Mouse (Mus musculus): Measurements from ENCODE around the gene Phkg2.

The Phkg2 gene

GRCm38 (mm10) chr7:127572895-127573471, at the start of gene Phkg2:
Gene Phkg2 (plus strand): TSS chr7:127573340.
- in situ Hi-C loops (cut with MboI; ENCODE audit: low sequenced_read_pairs), result no loop called here

- in situ Hi-C loops (cut with MboI; ENCODE audit: low sequenced_read_pairs), result no loop called here
Observed at GRCm38 (mm10) chr7:127541671-127542070, 31.5 kb upstream of the Phkg2 start.

GRCm38 (mm10) chr7:127549116-127549835, 23.9 kb upstream of the Phkg2 start:
- in situ Hi-C loops (cut with MboI; ENCODE audit: low sequenced_read_pairs), result no loop called here

GRCm38 (mm10) chr7:127551558-127551957, 21.6 kb upstream of the Phkg2 start:
- in situ Hi-C loops (cut with MboI; ENCODE audit: low sequenced_read_pairs), result no loop called here

- in situ Hi-C loops (cut with MboI; ENCODE audit: low sequenced_read_pairs), result no loop called here
Observed at GRCm38 (mm10) chr7:127560580-127560979, 12.6 kb upstream of the Phkg2 start.

GRCm38 (mm10) chr7:127561340-127561858, 11.7 kb upstream of the Phkg2 start, which contains the start of gene Tmem265:
Gene Tmem265 (plus strand): TSS chr7:127561390.
- in situ Hi-C loops (cut with MboI; ENCODE audit: low sequenced_read_pairs), result no loop called here

- in situ Hi-C loops (cut with MboI; ENCODE audit: low sequenced_read_pairs), result no loop called here
Observed at GRCm38 (mm10) chr7:127564381-127565150, 8.6 kb upstream of the Phkg2 start.

- in situ Hi-C loops (cut with MboI; ENCODE audit: low sequenced_read_pairs), result no loop called here
Observed at GRCm38 (mm10) chr7:127573503-127574008, 416 bp downstream of the Phkg2 start.

GRCm38 (mm10) chr7:127574115-127574514, 975 bp downstream of the Phkg2 start:
- in situ Hi-C loops (cut with MboI; ENCODE audit: low sequenced_read_pairs), result no loop called here

- in situ Hi-C loops (cut with MboI; ENCODE audit: low sequenced_read_pairs), result no loop called here
Observed at GRCm38 (mm10) chr7:127583260-127583659, 10.1 kb downstream of the Phkg2 start.

GRCm38 (mm10) chr7:127585031-127585430, 11.9 kb downstream of the Phkg2 start:
- in situ Hi-C loops (cut with MboI; ENCODE audit: low sequenced_read_pairs), result no loop called here

- in situ Hi-C loops (cut with MboI; ENCODE audit: low sequenced_read_pairs), result no loop called here
Observed at GRCm38 (mm10) chr7:127586149-127586548, 13.0 kb downstream of the Phkg2 start.

- in situ Hi-C loops (cut with MboI; ENCODE audit: low sequenced_read_pairs), result no loop called here
Observed at GRCm38 (mm10) chr7:127587196-127587595, 14.1 kb downstream of the Phkg2 start.

GRCm38 (mm10) chr7:127588011-127588871, 15.1 kb downstream of the Phkg2 start, which contains the start of the genes Ccdc189 and Rnf40:
Gene Ccdc189 (minus strand): TSS chr7:127588595.
Gene Rnf40 (plus strand): TSS chr7:127588767.
- in situ Hi-C loops (cut with MboI; ENCODE audit: low sequenced_read_pairs), result no loop called here

- in situ Hi-C loops (cut with MboI; ENCODE audit: low sequenced_read_pairs), result no loop called here
Observed at GRCm38 (mm10) chr7:127588901-127589300, 15.8 kb downstream of the Phkg2 start.

- in situ Hi-C loops (cut with MboI; ENCODE audit: low sequenced_read_pairs), result no loop called here
Observed at GRCm38 (mm10) chr7:127589637-127590036, 16.5 kb downstream of the Phkg2 start.

- in situ Hi-C loops (cut with MboI; ENCODE audit: low sequenced_read_pairs), result no loop called here
Observed at GRCm38 (mm10) chr7:127591108-127591507, 18.0 kb downstream of the Phkg2 start.

GRCm38 (mm10) chr7:127592575-127592974, 19.4 kb downstream of the Phkg2 start:
- in situ Hi-C loops (cut with MboI; ENCODE audit: low sequenced_read_pairs), result no loop called here

- in situ Hi-C loops (cut with MboI; ENCODE audit: low sequenced_read_pairs), result no loop called here
Observed at GRCm38 (mm10) chr7:127596747-127597146, 23.6 kb downstream of the Phkg2 start.

GRCm38 (mm10) chr7:127600612-127601011, 27.5 kb downstream of the Phkg2 start:
- in situ Hi-C loops (cut with MboI; ENCODE audit: low sequenced_read_pairs), result no loop called here

Data from CH12F3 (cell line).